In genomic region chr13:96544506-96544905, GRCm38 (mm10) we compare ENCODE assay signal across 13 mouse cellular contexts. TPM values are rescaled to one million over a fixed set of nuclear protein-coding genes. Genes with fewer than 3 reads are reported as not detected.
DNase-seq lines count a peak whose midpoint lies in the region; ATAC-seq lines count a peak whose summit lies in the region.
"Had no signal": no experiment of that assay in that cellular context is flagged by ENCODE, and none has a peak within 500 bp of the region (broad histone marks: within the 10 kb centered on the region; RNA-seq: fewer than 3 reads in every experiment).

No protein-coding gene starts in this region.

- WGBS in heart, embryonic 13.5 days = 55% methylated on average over 2 of the region's 2 CpGs
- 84% methylated on average over 2 of the region's 2 CpGs for WGBS in midbrain, embryonic 14.5 days
- WGBS in midbrain, embryonic 13.5 days = 62% methylated on average over 2 of the region's 2 CpGs
- WGBS in stomach, embryonic 14.5 days = 71% methylated on average over 2 of the region's 2 CpGs

- no peaks in the 10 kb centered on the region for H3K27me3 ChIP-seq in heart, embryonic 13.5 days (replicated peaks)
- H3K27me3 ChIP-seq in midbrain, embryonic 14.5 days (ENCODE audit: control insufficient read depth, insufficient read depth, low read length) = no peaks in the 10 kb centered on the region
- no peaks in the 10 kb centered on the region for H3K27me3 ChIP-seq in midbrain, embryonic 13.5 days
- no peaks in the 10 kb centered on the region for H3K27me3 ChIP-seq in stomach, embryonic 14.5 days (ENCODE audit: control insufficient read depth, insufficient read depth, low read length)
- H3K27me3 ChIP-seq: limb, embryonic 13.5 days had no signal

- peak overlapping the region; percentile 78; the same call in 1 of the 2 replicates for H3K4me2 ChIP-seq in heart, embryonic 13.5 days
- no peak overlapping the region for H3K4me2 ChIP-seq in midbrain, embryonic 14.5 days (ENCODE audit: low read length)
- no peak overlapping the region for H3K4me2 ChIP-seq in midbrain, embryonic 13.5 days (replicated peaks)
- peak overlapping the region; percentile 79; the same call in 1 of the 2 replicates for H3K4me2 ChIP-seq in stomach, embryonic 14.5 days (replicated peaks; ENCODE audit: low read depth, low read length)

- no peak overlapping the region for H3K9ac ChIP-seq in heart, embryonic 13.5 days
- H3K9ac ChIP-seq in midbrain, embryonic 14.5 days (replicated peaks; ENCODE audit: low read length) = no peak overlapping the region
- H3K9ac ChIP-seq in midbrain, embryonic 13.5 days (replicated peaks) = no peak overlapping the region
- no peak overlapping the region for H3K9ac ChIP-seq in stomach, embryonic 14.5 days (replicated peaks; ENCODE audit: low read depth, low read length)
- H3K9ac ChIP-seq: limb, embryonic 13.5 days had no signal

- no peak for DNase-seq in heart, postnatal 4 days
- DNase-seq in midbrain, embryonic 14.5 days = peak; percentile 25
- peak; percentile 47 for DNase-seq in c-Kit-negative CD71-positive TER-119-positive erythroid progenitor cells, embryonic 14.5 days (ENCODE audit: low read depth, low spot score)
- no peak for DNase-seq in cerebellum, adult 11 months
- DNase-seq in adrenal gland, postnatal 4 days (ENCODE audit: low spot score in 2 of 2) = no peak
- DNase-seq: cerebellum, adult 9-11 months had no signal

- no peak for ATAC-seq in heart, embryonic 13.5 days (ENCODE audit: extremely low read depth, insufficient number of reproducible peaks, low FRiP score, low TSS enrichment)
- ATAC-seq in midbrain, embryonic 14.5 days (ENCODE audit: low FRiP score, low TSS enrichment) = no peak
- ATAC-seq in midbrain, embryonic 13.5 days = no peak
- no peak for ATAC-seq in stomach, embryonic 14.5 days (ENCODE audit: insufficient number of reproducible peaks, insufficient read depth, low FRiP score, low read depth)
- ATAC-seq: inflammation-experienced regulatory T-cells, adult 6 months had no signal

- peaks cover 3% of the 10 kb centered on the region for H3K36me3 ChIP-seq in heart, embryonic 13.5 days
- no peaks in the 10 kb centered on the region for H3K36me3 ChIP-seq in midbrain, embryonic 14.5 days (ENCODE audit: control insufficient read depth, insufficient read depth, low read length)
- no peaks in the 10 kb centered on the region for H3K36me3 ChIP-seq in midbrain, embryonic 13.5 days
- H3K36me3 ChIP-seq in stomach, embryonic 14.5 days (ENCODE audit: control insufficient read depth, insufficient read depth, low read length) = no peaks in the 10 kb centered on the region; the same call in 1 of the 2 replicates
- H3K36me3 ChIP-seq: limb, embryonic 13.5 days had no signal

- H3K27ac ChIP-seq in heart, embryonic 13.5 days (replicated peaks) = no peak overlapping the region
- H3K27ac ChIP-seq in midbrain, embryonic 14.5 days (replicated peaks; ENCODE audit: low read depth, low read length) = no peak overlapping the region
- no peak overlapping the region for H3K27ac ChIP-seq in midbrain, embryonic 13.5 days
- no peak overlapping the region for H3K27ac ChIP-seq in stomach, embryonic 14.5 days (ENCODE audit: low read length)
- H3K27ac ChIP-seq: limb, embryonic 13.5 days had no signal

- H3K4me1 ChIP-seq in heart, embryonic 13.5 days = peaks cover 29% of the 10 kb centered on the region
- H3K4me1 ChIP-seq in midbrain, embryonic 14.5 days (ENCODE audit: control insufficient read depth, insufficient read depth, low read length) = peaks cover 12% of the 10 kb centered on the region
- H3K4me1 ChIP-seq in midbrain, embryonic 13.5 days (replicated peaks) = peaks cover 17% of the 10 kb centered on the region
- H3K4me1 ChIP-seq in stomach, embryonic 14.5 days (ENCODE audit: control insufficient read depth, insufficient read depth, low read length) = peaks cover 2% of the 10 kb centered on the region; the same call in 1 of the 2 replicates

- H3K4me3 ChIP-seq in heart, embryonic 13.5 days = peak overlapping the region; percentile 99; the same call in 1 of the 2 replicates
- H3K4me3 ChIP-seq in midbrain, embryonic 14.5 days (replicated peaks; ENCODE audit: low read depth, low read length) = no peak overlapping the region
- no peak overlapping the region for H3K4me3 ChIP-seq in midbrain, embryonic 13.5 days (replicated peaks)
- H3K4me3 ChIP-seq in stomach, embryonic 14.5 days (ENCODE audit: low read depth, low read length) = peak overlapping the region; percentile 96; the same call in 1 of the 2 replicates

- no peaks in the 10 kb centered on the region for H3K9me3 ChIP-seq in heart, embryonic 13.5 days
- H3K9me3 ChIP-seq in midbrain, embryonic 14.5 days (ENCODE audit: control insufficient read depth, low read length) = no peaks in the 10 kb centered on the region
- H3K9me3 ChIP-seq in midbrain, embryonic 13.5 days = no peaks in the 10 kb centered on the region
- no peaks in the 10 kb centered on the region for H3K9me3 ChIP-seq in stomach, embryonic 14.5 days (ENCODE audit: control insufficient read depth, low read depth, low read length)
- H3K9me3 ChIP-seq: limb, embryonic 13.5 days had no signal

RNA-seq across cellular contexts. Expression of gene Col4a3bp, which starts 2.1 kb away (rescaled TPM):
- polyA plus RNA-seq in heart, embryonic 13.5 days (2015; fragmentation: Nextera tagmentation; extraction: Ambion mirVana) = 6.9 and 7.6 TPM in 2 replicates
- 10 to 100 TPM; 36.8 to 37.7 TPM for total RNA-seq in heart, postnatal 4 days (2021)
- 9.1 and 9.8 TPM in 2 replicates for polyA plus RNA-seq in midbrain, embryonic 14.5 days (2014; fragmentation: Nextera tagmentation; extraction: Ambion mirVana)
- polyA plus RNA-seq in midbrain, embryonic 13.5 days (2015; fragmentation: Nextera tagmentation; extraction: Ambion mirVana) = 7.5 and 8.4 TPM in 2 replicates
- 19.6 and 22.3 TPM in 2 replicates for polyA plus RNA-seq in stomach, embryonic 14.5 days (2014; fragmentation: Nextera tagmentation; extraction: Ambion mirVana)
- total RNA-seq in adrenal gland, postnatal 4 days (2021) = 100 to 1,000 TPM in 1 of 2 experiments, 10 to 100 TPM in 1; 99.9 to 101 TPM

RNA-seq across cellular contexts. Expression of gene Polk, which starts 2.1 kb away (rescaled TPM):
- 6.1 and 6.9 TPM in 2 replicates for polyA plus RNA-seq in heart, embryonic 13.5 days (2015; fragmentation: Nextera tagmentation; extraction: Ambion mirVana)
- 1 to 10 TPM; 5.5 to 7.8 TPM for total RNA-seq in heart, postnatal 4 days (2021)
- polyA plus RNA-seq in midbrain, embryonic 14.5 days (2014; fragmentation: Nextera tagmentation; extraction: Ambion mirVana) = 4.3 and 6.7 TPM in 2 replicates
- 5.4 and 5.7 TPM in 2 replicates for polyA plus RNA-seq in midbrain, embryonic 13.5 days (2015; fragmentation: Nextera tagmentation; extraction: Ambion mirVana)
- 11.5 and 13.6 TPM in 2 replicates for polyA plus RNA-seq in stomach, embryonic 14.5 days (2014; fragmentation: Nextera tagmentation; extraction: Ambion mirVana)
- 10 to 100 TPM; 44.0 to 47.0 TPM for total RNA-seq in adrenal gland, postnatal 4 days (2021)

RNA-seq across cellular contexts. Expression of gene Gm17622, which starts 54.0 kb away (rescaled TPM):
- polyA plus RNA-seq in heart, embryonic 13.5 days (2015; fragmentation: Nextera tagmentation; extraction: Ambion mirVana) = not detected in 2 replicates
- not detected for total RNA-seq in heart, postnatal 4 days (2021)
- not detected in 2 replicates for polyA plus RNA-seq in midbrain, embryonic 14.5 days (2014; fragmentation: Nextera tagmentation; extraction: Ambion mirVana)
- polyA plus RNA-seq in midbrain, embryonic 13.5 days (2015; fragmentation: Nextera tagmentation; extraction: Ambion mirVana) = not detected in 2 replicates
- polyA plus RNA-seq in stomach, embryonic 14.5 days (2014; fragmentation: Nextera tagmentation; extraction: Ambion mirVana) = not detected in 2 replicates
- total RNA-seq in adrenal gland, postnatal 4 days (2021) = not detected
- polyA plus RNA-seq: frontal cortex, adult 2 months; inflammation-experienced regulatory T-cells, adult 6 months; limb, embryonic 13.5 days; spleen, adult 2 months had no signal

Comparison
In these comparisons a context has a peak if more than half of its experiments do, and no peak if none do; other contexts are left out.
1. H3K4me2 ChIP-seq: peak in heart, embryonic 13.5 days (single experiment) and stomach, embryonic 14.5 days (single experiment); none in midbrain, embryonic 14.5 days (single experiment) and midbrain, embryonic 13.5 days (single experiment).
2. H3K4me3 ChIP-seq: peak in heart, embryonic 13.5 days (single experiment) and stomach, embryonic 14.5 days (single experiment); none in midbrain, embryonic 14.5 days (single experiment) and midbrain, embryonic 13.5 days (single experiment).
3. DNase-seq: peak in midbrain, embryonic 14.5 days (single experiment) and c-Kit-negative CD71-positive TER-119-positive erythroid progenitor cells, embryonic 14.5 days (single experiment); none in heart, postnatal 4 days (single experiment), cerebellum, adult 11 months (single experiment) and adrenal gland, postnatal 4 days (0 of 2).